Mouse (Mus musculus) embryonic facial prominence, embryonic 11.5 days (tissue): ENCODE measurements around the gene Pou2f1. TPM values are rescaled to one million over a fixed set of nuclear protein-coding genes. Genes with fewer than 3 reads are reported as not detected.

Experiments
- ATAC-seq: fragments of 200-750 bp; cut with Nextera tagmentation; replicated peaks from 2 replicates; pipeline ENCODE4 v1.8.0; 2017; ENCODE audit warnings: low read depth; ENCODE audit not compliant: insufficient number of reproducible peaks, low FRiP score, low TSS enrichment
- DNase-seq: peaks from one replicate; pipeline ENCODE4 v3.0.0-alpha.2; 2015; ENCODE audit warnings: low spot score
- H3K27ac ChIP-seq: fragments of 300-500 bp; sonication (generic); replicated peaks from 2 replicates; pipeline ENCODE4 v1.5.1; 2014; ENCODE audit warnings: mild to moderate bottlenecking, low read depth, low read length, control low read depth
- H3K27me3 ChIP-seq: fragments of 300-500 bp; sonication (generic); 2 replicates; pipeline ENCODE4 v1.6.1; 2014; ENCODE audit warnings: mild to moderate bottlenecking, low read length, moderate library complexity, mixed read lengths; ENCODE audit not compliant: control insufficient read depth, insufficient read depth
- H3K36me3 ChIP-seq: fragments of 300-500 bp; sonication (generic); replicated peaks from 2 replicates; pipeline ENCODE4 v1.6.1; 2014; ENCODE audit warnings: low read depth, mild to moderate bottlenecking, low read length, moderate library complexity, mixed read lengths; ENCODE audit not compliant: control insufficient read depth, insufficient read depth
- H3K4me1 ChIP-seq: fragments of 300-500 bp; sonication (generic); 2 replicates; pipeline ENCODE4 v1.6.1; 2014; ENCODE audit warnings: low read length, mixed read lengths; ENCODE audit not compliant: control insufficient read depth, insufficient read depth
- H3K4me2 ChIP-seq: fragments of 300-500 bp; sonication (generic); 2 replicates; pipeline ENCODE4 v1.6.1; 2014; ENCODE audit warnings: low read depth, mild to moderate bottlenecking, control low read depth, low read length, moderate library complexity
- H3K4me3 ChIP-seq: fragments of 300-500 bp; sonication (generic); 2 replicates; pipeline ENCODE4 v1.5.1; 2014; ENCODE audit warnings: low read depth, low read length, control low read depth
- H3K9ac ChIP-seq: fragments of 300-500 bp; sonication (generic); replicated peaks from 2 replicates; pipeline ENCODE4 v1.6.1; 2014; ENCODE audit warnings: mild to moderate bottlenecking, control low read depth, low read length
- H3K9me3 ChIP-seq: fragments of 300-500 bp; sonication (generic); replicated peaks from 2 replicates; pipeline ENCODE4 v1.6.1; 2016; ENCODE audit warnings: mild to moderate bottlenecking, low read length, inconsistent platforms, mixed read lengths; ENCODE audit not compliant: control insufficient read depth
- WGBS: fragments of 180-500 bp; shearing (Covaris S2); extraction: QIAGEN DNeasy Blood & Tissue Kit; methylation state at CpG from one replicate; pipeline ENCODE4 v1.1.7; 2014; 5-methylcytosine and 5-hydroxymethylcytosine counted together
- polyA plus RNA-seq: library from polyadenylated mRNA; unstranded; fragments of >200 nt; fragmentation: Nextera tagmentation; extraction: Ambion mirVana; gene quantifications from 2 replicates; pipeline ENCODE4 v1.2.1, GENCODE M21; 2014

The Pou2f1 gene
- polyA plus RNA-seq, 1 experiment from 2014 or later, result 22.8 TPM

DNA sequence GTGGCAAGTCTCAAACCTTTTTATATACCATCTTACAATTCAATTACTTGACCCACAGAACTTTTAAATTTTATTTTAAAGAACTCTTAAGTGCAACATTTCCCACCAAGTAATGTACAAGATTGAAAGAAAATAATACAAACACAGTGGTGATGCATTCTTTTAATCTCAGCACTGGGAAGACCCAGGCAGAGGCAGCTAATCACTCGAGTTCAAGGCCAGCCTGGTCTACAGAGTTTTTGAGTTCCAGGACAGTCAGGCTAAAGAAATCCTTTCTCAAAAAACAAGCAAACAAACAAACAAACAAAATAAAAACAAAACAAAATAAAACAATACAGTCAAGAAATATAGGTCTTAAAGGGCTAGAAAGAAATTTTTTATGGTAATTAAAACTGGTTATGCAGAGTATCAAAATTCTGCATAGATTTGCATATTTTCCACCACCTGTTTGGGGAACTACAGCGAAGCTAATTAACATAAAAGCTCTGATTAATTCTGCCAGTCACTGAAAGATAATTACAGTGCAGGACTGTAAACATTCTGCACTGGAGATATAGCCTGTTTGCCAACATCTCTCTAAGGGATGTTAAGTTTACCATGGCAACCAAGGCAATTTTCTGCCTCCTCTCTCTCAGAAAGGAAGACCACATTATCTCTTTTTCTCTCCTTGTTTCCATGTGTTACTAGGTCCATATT is 88.6 kb downstream of the Pou2f1 start:
- Histone ChIP-seq H3K27me3 (no peaks in the 10 kb centered on the region), H3K9ac (no peak overlapping the region), H3K27ac (no peak overlapping the region), H3K36me3 (no peaks in the 10 kb centered on the region), H3K4me1 (no peaks in the 10 kb centered on the region), H3K9me3 (no peaks in the 10 kb centered on the region), H3K4me3 (no peak overlapping the region), H3K4me2 (no peak overlapping the region)
- ATAC-seq (no peak), DNase-seq (no peak)
- WGBS, result 82% methylated on average over 2 of the region's 2 CpGs

DNA sequence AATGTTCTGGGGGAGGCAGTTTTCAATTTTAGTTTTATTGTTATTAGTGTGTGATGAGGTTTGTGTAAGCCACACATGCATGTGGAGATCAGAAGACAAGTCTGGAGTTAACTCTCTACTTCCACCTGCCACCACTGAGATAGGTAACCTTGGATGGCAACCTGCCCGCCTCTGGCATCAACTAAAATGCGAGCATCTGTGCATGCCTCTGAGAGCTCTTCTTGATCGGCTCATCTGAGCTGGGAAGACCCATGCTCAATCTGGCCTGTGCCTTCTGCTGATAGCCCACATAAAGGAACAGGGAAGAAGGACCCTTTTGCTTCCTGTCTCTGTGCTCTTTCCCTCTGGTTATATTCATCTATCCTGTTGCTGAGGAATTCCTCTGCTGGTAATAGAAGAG is 93.0 kb downstream of the Pou2f1 start:
- H3K27me3 ChIP-seq, result no peaks in the 10 kb centered on the region
- H3K4me3 ChIP-seq, result no peak overlapping the region
- no peaks in the 10 kb centered on the region for H3K4me1 ChIP-seq
- DNase-seq, result no peak
- no peaks in the 10 kb centered on the region for H3K9me3 ChIP-seq
- 84% methylated on average over 3 of the region's 3 CpGs for WGBS
- no peak overlapping the region for H3K4me2 ChIP-seq
- no peaks in the 10 kb centered on the region; the same call in 1 of the 2 replicates for H3K36me3 ChIP-seq
- H3K27ac ChIP-seq, result no peak overlapping the region
- no peak for ATAC-seq
- no peak overlapping the region for H3K9ac ChIP-seq

DNA sequence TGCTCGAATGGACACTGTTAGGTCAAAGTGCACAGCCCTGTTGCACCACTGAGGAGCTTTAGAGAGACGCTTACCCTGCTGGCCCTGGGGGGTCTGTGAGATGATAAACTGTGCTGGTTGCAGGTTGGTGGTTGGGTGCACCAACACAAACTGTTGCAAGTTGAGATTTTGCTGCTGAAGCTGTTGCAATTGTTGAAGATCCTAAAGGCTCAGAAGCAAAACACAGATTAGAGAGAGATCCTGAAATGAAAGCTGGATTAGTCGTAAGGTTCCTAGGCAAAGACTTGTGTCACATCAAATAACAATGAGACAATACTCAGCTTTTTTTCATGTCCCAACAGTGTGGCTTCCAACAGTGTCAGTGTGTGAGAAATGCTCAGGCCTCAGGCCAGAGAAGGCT is 93.7 kb downstream of the Pou2f1 start:
- Histone ChIP-seq H3K9ac (no peak overlapping the region), H3K4me1 (no peaks in the 10 kb centered on the region), H3K27ac (no peak overlapping the region), H3K4me3 (no peak overlapping the region), H3K36me3 (no peaks in the 10 kb centered on the region; the same call in 1 of the 2 replicates), H3K9me3 (no peaks in the 10 kb centered on the region), H3K27me3 (no peaks in the 10 kb centered on the region), H3K4me2 (no peak overlapping the region)
- no peak for DNase-seq
- 78% methylated on average over 3 of the region's 3 CpGs for WGBS
- no peak for ATAC-seq

DNA sequence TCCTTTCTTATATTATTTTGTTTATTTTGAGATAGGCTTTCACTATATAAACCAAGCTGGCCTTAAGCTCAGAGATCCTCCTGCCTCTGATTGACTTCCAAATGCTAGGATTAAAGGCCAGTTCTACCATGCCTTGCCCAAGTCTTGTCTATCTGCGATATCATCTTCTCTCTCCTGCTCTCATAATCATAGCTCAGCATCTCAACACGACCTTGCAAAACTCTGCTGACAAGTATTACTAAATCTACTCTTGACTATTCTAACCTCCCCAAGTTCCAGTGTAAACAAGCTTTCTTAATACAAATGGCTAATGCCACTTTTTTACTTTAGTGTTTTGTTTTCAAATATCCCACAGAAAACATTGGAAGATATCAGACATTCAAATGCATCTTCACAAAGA is 94.3 kb downstream of the Pou2f1 start:
- Histone ChIP-seq H3K9ac (no peak overlapping the region), H3K27ac (no peak overlapping the region), H3K4me2 (no peak overlapping the region), H3K4me3 (no peak overlapping the region), H3K4me1 (no peaks in the 10 kb centered on the region), H3K9me3 (no peaks in the 10 kb centered on the region), H3K36me3 (no peaks in the 10 kb centered on the region; the same call in 1 of the 2 replicates), H3K27me3 (no peaks in the 10 kb centered on the region)
- 96% methylated on average over 2 of the region's 2 CpGs for WGBS
- ATAC-seq (no peak), DNase-seq (no peak)

DNA sequence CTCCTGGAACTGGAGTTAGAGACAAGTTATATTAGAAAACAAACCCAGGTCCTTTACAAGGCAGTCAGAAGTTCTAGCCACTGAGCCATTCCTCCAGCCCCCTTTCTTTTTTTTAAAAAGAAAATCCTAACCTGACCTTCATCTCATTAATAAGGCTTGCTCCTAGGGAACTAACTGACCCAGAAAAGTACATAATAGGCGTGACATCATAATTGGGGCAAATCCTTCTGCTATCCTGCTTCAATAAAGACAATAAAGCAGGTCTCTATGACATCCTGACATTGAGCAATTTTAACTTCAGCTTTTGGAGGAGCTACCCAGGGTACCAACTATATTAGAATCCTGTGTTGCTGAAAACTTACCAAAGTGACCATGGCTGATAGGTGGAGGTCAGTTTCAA is 98.9 kb downstream of the Pou2f1 start:
- H3K27me3 ChIP-seq, result no peaks in the 10 kb centered on the region
- H3K4me3 ChIP-seq, result no peak overlapping the region
- H3K36me3 ChIP-seq, result no peaks in the 10 kb centered on the region; the same call in 1 of the 2 replicates
- ATAC-seq (no peak), DNase-seq (no peak)
- no peaks in the 10 kb centered on the region for H3K4me1 ChIP-seq
- WGBS, result 64% methylated on average over 1 of the region's 1 CpGs
- no peaks in the 10 kb centered on the region for H3K9me3 ChIP-seq
- no peak overlapping the region for H3K9ac ChIP-seq
- no peak overlapping the region for H3K4me2 ChIP-seq
- no peak overlapping the region for H3K27ac ChIP-seq

DNA sequence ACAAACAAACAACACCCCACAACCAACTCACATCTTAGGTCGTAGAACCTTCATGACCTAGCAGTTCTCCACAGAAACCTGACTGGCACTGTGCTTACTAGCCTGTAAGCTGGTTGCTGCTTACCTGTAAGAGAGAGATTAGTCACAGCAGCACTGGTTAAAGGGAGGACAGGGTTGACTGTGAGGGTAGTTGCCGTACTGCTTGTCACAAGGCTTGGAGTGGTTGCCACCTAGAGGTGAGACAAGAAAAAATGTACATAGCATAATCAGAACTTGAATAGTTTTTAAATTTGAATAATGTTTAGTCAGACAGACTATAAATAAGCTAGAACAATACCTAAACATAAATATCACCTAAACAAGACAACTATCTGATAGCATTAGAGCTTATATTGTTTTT is 110.8 kb downstream of the Pou2f1 start:
- WGBS, result 80% methylated on average over 2 of the region's 2 CpGs
- ATAC-seq (no peak), DNase-seq (no peak)
- H3K9me3 ChIP-seq, result no peaks in the 10 kb centered on the region
- H3K4me1 ChIP-seq, result no peaks in the 10 kb centered on the region
- no peaks in the 10 kb centered on the region for H3K36me3 ChIP-seq
- H3K27me3 ChIP-seq, result no peaks in the 10 kb centered on the region
- H3K27ac ChIP-seq, result no peak overlapping the region
- no peak overlapping the region for H3K9ac ChIP-seq
- no peak overlapping the region for H3K4me2 ChIP-seq
- no peak overlapping the region for H3K4me3 ChIP-seq

DNA sequence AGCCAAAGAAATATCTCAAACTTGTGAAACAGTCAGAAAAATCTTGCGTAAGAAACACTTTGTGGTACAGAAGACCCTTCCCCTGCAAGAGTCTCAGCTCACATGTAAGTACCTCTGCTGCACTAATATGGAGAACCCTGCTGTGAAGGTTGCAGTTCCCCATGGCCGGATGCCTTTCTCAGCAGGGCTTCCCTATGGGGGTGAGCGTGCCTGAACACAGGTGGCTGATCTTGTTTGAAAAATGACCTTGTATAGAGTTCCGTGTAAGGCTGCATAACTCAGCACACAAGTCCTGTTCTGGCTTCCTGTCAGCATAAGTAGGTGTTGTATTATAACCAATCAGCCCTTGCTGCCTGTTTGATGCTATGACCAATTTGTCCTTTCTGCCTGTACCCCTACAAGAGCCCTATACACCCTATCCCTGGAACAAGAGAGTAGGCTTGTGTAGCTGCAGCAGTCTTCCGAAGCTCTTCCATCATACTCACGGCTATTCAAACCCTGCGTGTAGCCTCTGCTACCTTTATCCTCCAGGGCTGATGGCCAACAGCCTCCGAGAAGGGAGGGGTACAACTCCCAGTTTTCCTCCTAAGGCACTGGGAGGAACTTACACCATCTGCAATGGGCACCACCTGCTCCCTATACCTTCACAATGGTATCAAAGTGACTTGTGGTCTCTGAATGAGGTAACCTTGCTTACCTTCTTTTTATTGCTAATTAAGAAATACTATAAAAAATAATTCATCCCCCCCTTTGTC is 120.2 kb downstream of the Pou2f1 start:
- ATAC-seq, result no peak
- no peak for DNase-seq
- Histone ChIP-seq H3K9me3 (no peaks in the 10 kb centered on the region), H3K27me3 (no peaks in the 10 kb centered on the region), H3K4me1 (no peaks in the 10 kb centered on the region), H3K9ac (no peak overlapping the region), H3K36me3 (no peaks in the 10 kb centered on the region), H3K4me3 (no peak overlapping the region), H3K27ac (no peak overlapping the region), H3K4me2 (no peak overlapping the region)
- WGBS, result 72% methylated on average over 8 of the region's 8 CpGs

DNA sequence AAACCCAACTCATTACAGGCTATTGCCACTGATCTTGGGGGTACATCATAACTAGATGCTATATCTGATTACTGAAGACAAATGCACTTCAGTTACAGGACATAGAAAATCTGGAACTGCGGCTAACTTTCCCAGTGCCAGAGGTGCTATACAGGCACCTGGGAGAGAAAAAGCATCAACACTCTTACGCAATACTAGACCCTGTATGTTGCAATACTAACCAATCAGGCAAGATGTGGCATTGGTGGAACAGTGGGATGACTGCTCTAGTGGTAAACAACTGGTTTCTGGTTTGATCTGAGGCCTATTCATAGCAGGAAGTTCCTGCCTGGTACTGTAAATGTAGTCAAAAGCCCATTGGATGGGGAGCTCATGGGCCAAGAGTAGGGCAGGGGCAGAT is 123.7 kb downstream of the Pou2f1 start:
- no peaks in the 10 kb centered on the region; the same call in 1 of the 2 replicates for H3K36me3 ChIP-seq
- H3K9ac ChIP-seq, result no peak overlapping the region
- no peak overlapping the region for H3K4me3 ChIP-seq
- ATAC-seq (no peak), DNase-seq (no peak)
- H3K27me3 ChIP-seq, result no peaks in the 10 kb centered on the region
- 95% methylated on average over 2 of the region's 2 CpGs for WGBS
- no peak overlapping the region for H3K27ac ChIP-seq
- H3K4me2 ChIP-seq, result no peak overlapping the region
- H3K9me3 ChIP-seq, result no peaks in the 10 kb centered on the region
- H3K4me1 ChIP-seq, result no peaks in the 10 kb centered on the region
